8 mouse cellular contexts compared by ENCODE assay signal in the genomic region with DNA sequence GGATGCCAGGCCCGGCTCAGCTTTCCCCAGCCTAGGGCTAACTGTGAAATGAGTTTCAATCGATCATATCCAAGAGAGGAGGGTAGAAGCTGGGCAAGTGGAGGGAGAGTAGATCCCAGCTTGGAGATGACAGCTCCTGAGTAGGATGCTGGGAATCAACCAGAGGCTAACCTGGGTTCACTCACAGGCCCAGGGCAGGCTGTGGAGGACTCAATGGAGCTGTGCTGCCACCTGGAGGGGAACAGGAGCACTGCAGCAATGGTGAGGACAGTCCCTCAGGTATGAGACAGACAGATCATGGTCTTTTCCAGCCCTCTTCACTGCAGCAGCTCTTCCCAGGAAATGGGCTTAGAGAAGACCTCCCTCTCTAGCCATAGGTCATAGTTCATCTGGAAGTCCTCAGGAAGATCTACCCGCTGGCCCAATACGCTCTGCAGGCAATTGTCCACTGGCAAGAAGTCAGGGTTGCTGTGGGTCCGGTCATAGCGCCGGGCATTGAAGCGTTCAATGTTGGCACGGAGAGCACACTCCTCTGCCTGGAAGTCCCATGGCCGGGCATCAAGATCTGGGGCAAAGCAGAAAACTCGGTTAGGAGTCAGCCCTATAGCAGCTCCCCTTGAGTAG. TPM values are rescaled to one million over a fixed set of nuclear protein-coding genes. Genes with fewer than 3 reads are reported as not detected.
DNase-seq lines count a peak whose midpoint lies in the region; ATAC-seq and TF ChIP-seq lines count a peak whose summit lies in the region.
"Had no signal": no experiment of that assay in that cellular context is flagged by ENCODE, and none has a peak within 500 bp of the region (broad histone marks: within the 10 kb centered on the region; RNA-seq: fewer than 3 reads in every experiment).

No protein-coding gene starts in this region.

- in situ Hi-C loops in Patski (cut with MboI; ENCODE audit: low pct_unique_long_range_greater_than_20kb): loop anchor here (5.0 kb wide), 1 partner anchor 41 kb away; no protein-coding TSS in a partner anchor

- no peak overlapping the region for H3K9ac ChIP-seq in forebrain, embryonic 14.5 days (ENCODE audit: low read length)
- no peak overlapping the region for H3K9ac ChIP-seq in hindbrain, embryonic 14.5 days

- 86% methylated on average over 11 of the region's 11 CpGs for WGBS in forebrain, embryonic 14.5 days
- 87% methylated on average over 11 of the region's 11 CpGs for WGBS in hindbrain, embryonic 14.5 days

- CTCF ChIA-PET in Patski (lab: Charles Lee): interaction anchor here (0.7 to 6.6 kb wide), 21 partner anchors 11 to 251 kb away, joined by 3 to 57 read pairs (median 4); a partner anchor contains a TSS

- TF ChIP-seq CTCF in Patski (IDR thresholded peaks at IDR 0.05): no peak

- no peaks in the 10 kb centered on the region for H3K4me1 ChIP-seq in forebrain, embryonic 14.5 days (ENCODE audit: control insufficient read depth, insufficient read depth, low read length)
- no peaks in the 10 kb centered on the region for H3K4me1 ChIP-seq in hindbrain, embryonic 14.5 days (replicated peaks; ENCODE audit: control insufficient read depth, insufficient read depth, low read length)

- DNase-seq in Patski (ENCODE audit: low read depth, low spot score): peak; percentile 49
- peak; percentile 74 for DNase-seq in forebrain, embryonic 14.5 days (ENCODE audit: low spot score)
- DNase-seq in hindbrain, embryonic 14.5 days (ENCODE audit: low spot score): peak; percentile 78
- DNase-seq in layer of hippocampus, postnatal 25 days (ENCODE audit: extremely low spot score in 1 of 2, low spot score in 1 of 2): peak; percentile 56 to 83
- DNase-seq in lung, postnatal 4 days: peak; percentile 54 to 64
- DNase-seq in right cerebral cortex, postnatal 25 days: peak; percentile 58

- no peak overlapping the region for H3K4me2 ChIP-seq in forebrain, embryonic 14.5 days (ENCODE audit: low read length)
- no peak overlapping the region for H3K4me2 ChIP-seq in hindbrain, embryonic 14.5 days (replicated peaks)

- no peaks in the 10 kb centered on the region for H3K27me3 ChIP-seq in Patski
- no peaks in the 10 kb centered on the region for H3K27me3 ChIP-seq in forebrain, embryonic 14.5 days (replicated peaks; ENCODE audit: control insufficient read depth, insufficient read depth, low read length)
- no peaks in the 10 kb centered on the region for H3K27me3 ChIP-seq in hindbrain, embryonic 14.5 days (ENCODE audit: control insufficient read depth, insufficient read depth, low read length)

- no peaks in the 10 kb centered on the region for H3K9me3 ChIP-seq in forebrain, embryonic 14.5 days (replicated peaks; ENCODE audit: control insufficient read depth, low read length)
- no peaks in the 10 kb centered on the region for H3K9me3 ChIP-seq in hindbrain, embryonic 14.5 days (ENCODE audit: control insufficient read depth, low read length)

- peak; percentile 73 for ATAC-seq in Patski
- peak; percentile 74 for ATAC-seq in cerebellum, adult (ENCODE audit: insufficient number of reproducible peaks, low FRiP score, low TSS enrichment)
- peak; percentile 76 for ATAC-seq in forebrain, embryonic 14.5 days
- peak; percentile 68; the same call in 1 of the 2 replicates for ATAC-seq in hindbrain, embryonic 14.5 days (ENCODE audit: low FRiP score)

- peaks cover 79% of the 10 kb centered on the region for H3K36me3 ChIP-seq in forebrain, embryonic 14.5 days (ENCODE audit: control insufficient read depth, insufficient read depth, low read length)
- H3K36me3 ChIP-seq in hindbrain, embryonic 14.5 days (replicated peaks; ENCODE audit: control insufficient read depth, insufficient read depth): peaks cover 79% of the 10 kb centered on the region

- POLR2A ChIA-PET in Patski (lab: Charles Lee): interaction anchor here (0.6 to 1.7 kb wide), 3 partner anchors 37 to 54 kb away, joined by 4 to 5 read pairs (median 4); no protein-coding TSS in a partner anchor

- no peak overlapping the region for H3K4me3 ChIP-seq in forebrain, embryonic 14.5 days (ENCODE audit: low read depth, low read length)
- no peak overlapping the region for H3K4me3 ChIP-seq in hindbrain, embryonic 14.5 days (replicated peaks; ENCODE audit: low read length)

- H3K27ac ChIP-seq in forebrain, embryonic 14.5 days (ENCODE audit: low read depth, low read length): no peak overlapping the region
- no peak overlapping the region for H3K27ac ChIP-seq in hindbrain, embryonic 14.5 days

RNA-seq across cellular contexts. Expression of a gene that starts 18.1 kb away (rescaled TPM):
- not detected for polyA plus RNA-seq in Patski (2021)
- polyA plus RNA-seq in forebrain, embryonic 14.5 days (2014; fragmentation: Nextera tagmentation; extraction: Ambion mirVana): not detected in 2 replicates
- polyA plus RNA-seq in hindbrain, embryonic 14.5 days (2014; fragmentation: Nextera tagmentation; extraction: Ambion mirVana): not detected in 2 replicates
- not detected for total RNA-seq in layer of hippocampus, postnatal 25 days (2021)
- total RNA-seq: left cerebral cortex, adult 8-10 months had no signal

RNA-seq across cellular contexts. Expression of a gene that starts 18.2 kb away (rescaled TPM):
- 0.10 TPM for polyA plus RNA-seq in Patski (2021)
- polyA plus RNA-seq in forebrain, embryonic 14.5 days (2014; fragmentation: Nextera tagmentation; extraction: Ambion mirVana): 2.4 and 2.6 TPM in 2 replicates
- 0.12 TPM in 1 of 2 replicates, not detected in the other for polyA plus RNA-seq in hindbrain, embryonic 14.5 days (2014; fragmentation: Nextera tagmentation; extraction: Ambion mirVana)
- total RNA-seq in layer of hippocampus, postnatal 25 days (2021): under 1 TPM; 0.33 to 0.47 TPM

RNA-seq across cellular contexts. Expression of a gene that starts 18.5 kb away (rescaled TPM):
- 84.5 TPM for polyA plus RNA-seq in Patski (2021)
- 134 and 141 TPM in 2 replicates for polyA plus RNA-seq in forebrain, embryonic 14.5 days (2014; fragmentation: Nextera tagmentation; extraction: Ambion mirVana)
- polyA plus RNA-seq in hindbrain, embryonic 14.5 days (2014; fragmentation: Nextera tagmentation; extraction: Ambion mirVana): 158 and 170 TPM in 2 replicates
- total RNA-seq in layer of hippocampus, postnatal 25 days (2021): 10 to 100 TPM; 69.6 to 71.2 TPM

RNA-seq across cellular contexts. Expression of a gene that starts 58.1 kb away (rescaled TPM):
- polyA plus RNA-seq in Patski (2021): not detected
- polyA plus RNA-seq in forebrain, embryonic 14.5 days (2014; fragmentation: Nextera tagmentation; extraction: Ambion mirVana): not detected in 2 replicates
- polyA plus RNA-seq in hindbrain, embryonic 14.5 days (2014; fragmentation: Nextera tagmentation; extraction: Ambion mirVana): not detected in 2 replicates
- not detected for total RNA-seq in layer of hippocampus, postnatal 25 days (2021)
